Mouse (Mus musculus) Patski (cell line): Measurements from ENCODE around the gene Cyb5r2. TPM values are rescaled to one million over a fixed set of nuclear protein-coding genes. Genes with fewer than 3 reads are reported as not detected.

Experiments
- ATAC-seq: fragments of 100-300 bp; one replicate; pipeline ENCODE4 v1.8.0; 2021
- CTCF ChIA-PET: fragments of 350-600 bp; sonication (Branson Sonifier 250); formaldehyde crosslinking; loops from one replicate; lab custom pipeline; 2022; ENCODE audit warnings: inconsistent platforms; lab: Charles Lee
- POLR2A ChIA-PET: fragments of 350-600 bp; sonication (Branson Sonifier 250); formaldehyde crosslinking; loops from one replicate; lab custom pipeline; 2022; ENCODE audit warnings: antibody characterized with exemption, inconsistent platforms; lab: Charles Lee
- DNase-seq: peaks from one replicate; pipeline ENCODE4 v3.0.0-alpha.2; 2011; ENCODE audit warnings: low read depth, low spot score
- H3K27me3 ChIP-seq: fragments of 371-371 bp; one replicate; pipeline ENCODE4 v1.5.1; 2021
- CTCF ChIP-seq: fragments of 100-300 bp; IDR thresholded peaks from one replicate; pipeline ENCODE4 v1.5.1; 2021
- in situ Hi-C: fragments of 300-500 bp; cut with MboI; formaldehyde crosslinking; loops from 3 replicates; pipeline ENCODE4 v1.11.1; 2018; ENCODE audit warnings: low pct_unique_long_range_greater_than_20kb, mixed read lengths
- polyA plus RNA-seq: library from polyadenylated mRNA; unstranded; gene quantifications from one replicate; pipeline ENCODE4 v1.2.3, GENCODE M21; 2021

The Cyb5r2 gene
- polyA plus RNA-seq, 1 experiment from 2014 or later: not detected

DNA sequence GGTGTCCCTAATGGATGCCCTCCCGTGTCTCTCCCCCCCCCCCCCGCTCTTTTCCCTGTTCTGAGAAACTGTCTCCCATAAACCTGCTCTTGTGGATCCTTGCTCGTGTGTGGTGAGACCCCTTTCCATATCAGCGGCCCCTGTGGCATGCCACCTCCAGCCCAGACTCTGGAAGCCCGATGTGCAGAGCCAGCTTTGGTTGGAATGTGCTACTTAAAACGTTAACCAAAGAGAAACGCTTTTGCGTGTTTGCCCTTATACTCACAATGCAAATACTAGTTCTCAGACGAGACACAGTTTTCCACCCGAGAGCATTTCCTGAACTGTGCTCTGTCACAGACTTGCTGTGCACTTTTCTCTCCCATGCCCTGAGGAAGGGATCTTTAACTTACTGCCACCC, 27.2 kb downstream of the Cyb5r2 start:
- ATAC-seq (no peak), DNase-seq (no peak)
- no peak for TF ChIP-seq CTCF
- ChIA-PET CTCF (interaction anchor here (1.0 kb wide), 1 partner anchor 27 kb away, joined by 4 read pairs; no protein-coding TSS in a partner anchor), POLR2A (no interaction called here)
- H3K27me3 ChIP-seq: no peaks in the 10 kb centered on the region
- in situ Hi-C loops: no loop called here

DNA sequence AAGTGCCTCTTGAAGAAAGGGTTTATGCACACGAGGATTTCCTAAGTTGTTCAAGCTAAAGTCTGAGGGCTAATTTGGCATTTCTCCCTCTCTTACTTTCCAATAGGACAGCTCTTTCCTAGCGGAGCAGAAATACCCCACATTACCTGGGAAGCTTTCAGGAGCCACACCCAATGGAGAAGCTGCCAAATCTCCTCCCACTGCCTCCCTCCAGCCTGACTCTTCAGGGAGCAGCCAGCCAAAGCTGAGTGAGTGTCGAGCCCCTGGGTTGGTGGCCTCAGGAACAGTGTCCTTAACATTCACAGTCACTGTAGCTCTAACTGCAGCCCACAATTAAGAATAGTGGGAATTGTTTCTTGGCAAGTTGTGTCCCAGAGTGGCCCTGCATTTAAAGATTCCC, 30.3 kb downstream of the Cyb5r2 start:
- ATAC-seq (no peak), DNase-seq (no peak)
- H3K27me3 ChIP-seq: no peaks in the 10 kb centered on the region
- in situ Hi-C loops: no loop called here
- CTCF ChIA-PET: interaction anchor here (0.7 to 2.2 kb wide), 3 partner anchors 11 to 66 kb away, joined by 3 to 8 read pairs (median 3); no protein-coding TSS in a partner anchor
- no peak for TF ChIP-seq CTCF
- POLR2A ChIA-PET: no interaction called here

DNA sequence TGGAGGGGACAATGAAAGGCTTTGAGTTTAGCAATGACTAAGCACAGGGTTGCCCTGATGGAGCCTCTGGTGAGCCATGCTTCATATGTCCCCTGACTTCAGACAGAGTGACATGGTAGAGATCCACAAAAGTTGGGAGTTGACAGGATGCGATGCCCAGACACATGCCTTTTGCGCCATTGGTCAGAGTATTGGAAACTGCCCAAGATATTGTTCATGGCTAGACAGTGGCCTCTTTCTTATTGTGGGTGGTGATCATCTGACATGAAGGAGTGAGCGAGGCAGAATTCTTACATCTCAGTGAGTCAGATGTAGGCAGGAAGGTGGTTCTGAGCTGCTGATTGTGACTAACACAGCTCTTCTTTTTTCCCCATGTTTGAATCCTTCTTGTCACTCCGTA, 35.3 kb downstream of the Cyb5r2 start:
- POLR2A ChIA-PET: no interaction called here
- CTCF ChIA-PET: interaction anchor here (1.7 kb wide), 1 partner anchor 61 kb away, joined by 3 read pairs; no protein-coding TSS in a partner anchor
- H3K27me3 ChIP-seq: no peaks in the 10 kb centered on the region
- TF ChIP-seq CTCF: no peak
- in situ Hi-C loops: no loop called here
- ATAC-seq: no peak
- no peak for DNase-seq

DNA sequence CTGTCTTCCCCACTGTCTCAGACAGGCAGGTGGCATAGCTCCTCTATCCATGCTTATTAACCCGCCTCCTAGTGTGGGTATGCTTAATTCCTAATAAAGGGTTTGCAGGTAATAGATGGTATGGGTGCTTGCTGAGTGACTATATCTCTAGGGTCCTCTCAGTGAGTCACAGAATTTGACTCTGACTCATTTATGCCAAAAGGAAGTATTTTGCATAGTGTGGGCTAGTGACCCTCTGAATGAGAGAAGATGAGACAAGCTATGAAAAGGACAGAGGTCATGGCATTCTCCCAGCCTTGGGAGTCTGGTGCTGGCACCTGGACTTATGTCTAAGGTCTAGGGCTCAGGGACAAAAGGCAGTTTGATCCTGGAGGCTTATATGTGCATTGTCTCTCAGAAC, 37.1 kb downstream of the Cyb5r2 start:
- H3K27me3 ChIP-seq: no peaks in the 10 kb centered on the region
- ATAC-seq (no peak), DNase-seq (no peak)
- POLR2A ChIA-PET: no interaction called here
- CTCF ChIA-PET: interaction anchor here (1.4 kb wide), 1 partner anchor 50 kb away, joined by 4 read pairs; no protein-coding TSS in a partner anchor
- TF ChIP-seq CTCF: no peak
- in situ Hi-C loops: no loop called here

DNA sequence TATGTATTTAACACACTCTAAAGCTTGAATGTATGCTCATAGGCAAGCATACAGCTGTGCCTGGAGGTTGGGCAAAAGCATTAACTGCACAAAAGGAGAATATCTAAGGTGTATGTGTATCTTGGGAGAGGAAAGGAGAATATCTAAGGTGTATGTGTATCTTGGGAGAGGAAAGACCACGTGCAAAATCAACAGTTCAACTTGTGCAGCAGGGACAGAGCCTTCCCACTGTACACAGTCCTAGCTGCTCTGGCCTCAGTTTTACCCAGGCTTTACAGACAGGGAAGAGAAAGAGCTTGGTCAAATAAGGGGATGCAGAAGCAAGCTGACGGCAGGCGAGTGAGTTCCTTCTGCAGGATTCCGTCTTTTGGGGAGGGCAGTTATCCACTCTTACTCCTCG, 43.8 kb downstream of the Cyb5r2 start:
- POLR2A ChIA-PET: no interaction called here
- CTCF ChIA-PET: interaction anchor here (1.7 kb wide), 1 partner anchor 17 kb away, joined by 4 read pairs; no protein-coding TSS in a partner anchor
- TF ChIP-seq CTCF: no peak
- H3K27me3 ChIP-seq: no peaks in the 10 kb centered on the region
- DNase-seq: no peak
- in situ Hi-C loops: no loop called here
- ATAC-seq: no peak

DNA sequence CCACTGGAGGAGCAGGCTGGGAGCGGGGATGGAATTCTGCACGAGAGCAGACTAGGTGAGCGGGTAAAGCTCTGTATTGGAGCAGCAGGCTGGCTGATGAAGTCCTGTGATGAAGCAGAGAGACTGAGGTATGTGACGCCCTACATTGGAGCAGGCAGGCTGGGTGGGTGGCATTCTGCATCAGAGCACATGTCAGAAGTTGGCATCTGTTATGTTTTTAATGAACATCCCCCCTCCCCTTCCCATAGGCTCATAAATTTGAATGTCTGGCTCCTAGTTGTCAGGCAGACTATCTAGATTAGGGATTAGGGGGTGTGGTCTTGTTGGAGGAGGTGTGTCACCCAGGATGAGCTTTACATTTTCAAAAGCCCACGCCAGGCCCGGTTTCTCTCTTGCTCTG, 45.1 kb downstream of the Cyb5r2 start:
- H3K27me3 ChIP-seq: no peaks in the 10 kb centered on the region
- DNase-seq (no peak), ATAC-seq (no peak)
- TF ChIP-seq CTCF: no peak
- CTCF ChIA-PET: interaction anchor here (1.1 to 2.0 kb wide), 2 partner anchors 23 to 51 kb away, joined by 3 to 4 read pairs; no protein-coding TSS in a partner anchor
- in situ Hi-C loops: no loop called here
- POLR2A ChIA-PET: no interaction called here

DNA sequence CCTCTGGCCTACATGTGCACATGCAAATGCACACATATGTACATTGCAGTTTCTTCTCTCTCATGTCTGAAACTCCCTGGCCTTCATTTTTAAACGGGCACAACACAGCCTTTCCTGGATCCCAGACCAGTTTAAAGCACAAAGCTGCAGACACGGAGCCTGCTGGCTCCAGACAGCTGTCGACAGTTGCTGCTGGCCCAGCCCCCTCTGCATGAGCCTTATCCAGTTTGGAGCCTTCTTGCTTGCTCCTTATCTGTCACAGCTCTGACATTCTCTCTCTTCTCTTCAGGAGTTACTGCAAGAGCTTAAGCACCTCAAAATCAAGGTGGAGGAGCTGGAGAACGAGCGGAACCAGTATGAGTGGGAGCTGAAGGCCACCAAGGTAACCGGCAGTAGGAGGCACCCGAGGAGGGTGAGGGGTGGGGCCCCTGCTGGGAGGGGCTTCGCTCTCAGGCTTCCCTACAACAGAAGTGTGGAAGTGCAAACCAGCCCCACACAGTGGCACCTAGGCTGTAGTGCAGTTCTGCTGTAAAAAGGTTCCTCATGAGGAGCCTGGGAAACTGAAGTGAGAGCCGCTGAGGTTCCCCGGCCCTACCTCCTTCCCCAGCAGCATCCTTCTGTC, 49.2 kb downstream of the Cyb5r2 start:
- ChIA-PET POLR2A (no interaction called here), CTCF (interaction anchor here (1.2 to 2.1 kb wide), 4 partner anchors 8 to 70 kb away, joined by 3 to 12 read pairs (median 5); no protein-coding TSS in a partner anchor)
- ATAC-seq (peak; percentile 60), DNase-seq (no peak)
- H3K27me3 ChIP-seq: no peaks in the 10 kb centered on the region
- in situ Hi-C loops: no loop called here
- peak; percentile 33 for TF ChIP-seq CTCF

DNA sequence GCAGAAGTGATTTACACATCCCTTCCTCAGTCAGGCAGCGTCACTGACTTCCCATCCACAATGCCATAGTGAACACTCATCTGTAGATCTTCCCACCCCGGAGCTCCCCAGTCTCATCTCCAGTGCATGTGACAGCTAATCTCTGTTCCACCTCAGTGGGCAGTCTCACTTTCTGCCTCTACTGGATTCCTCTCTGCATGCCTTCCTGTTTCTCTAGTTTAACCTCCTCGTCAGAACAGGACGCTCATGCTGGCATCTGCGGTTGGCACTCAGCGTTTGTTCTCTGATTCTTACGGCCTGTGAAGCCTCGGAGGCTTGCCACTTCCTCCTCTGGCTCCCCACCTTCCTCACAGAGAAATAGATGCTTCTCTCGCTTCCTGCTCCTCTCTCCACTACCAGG, 50.2 kb downstream of the Cyb5r2 start:
- ChIA-PET POLR2A (no interaction called here), CTCF (interaction anchor here (1.2 to 2.1 kb wide), 3 partner anchors 9 to 46 kb away, joined by 3 to 12 read pairs (median 5); no protein-coding TSS in a partner anchor)
- DNase-seq (peak; percentile 31), ATAC-seq (peak; percentile 81)
- no peaks in the 10 kb centered on the region for H3K27me3 ChIP-seq
- in situ Hi-C loops: no loop called here
- TF ChIP-seq CTCF: no peak

DNA sequence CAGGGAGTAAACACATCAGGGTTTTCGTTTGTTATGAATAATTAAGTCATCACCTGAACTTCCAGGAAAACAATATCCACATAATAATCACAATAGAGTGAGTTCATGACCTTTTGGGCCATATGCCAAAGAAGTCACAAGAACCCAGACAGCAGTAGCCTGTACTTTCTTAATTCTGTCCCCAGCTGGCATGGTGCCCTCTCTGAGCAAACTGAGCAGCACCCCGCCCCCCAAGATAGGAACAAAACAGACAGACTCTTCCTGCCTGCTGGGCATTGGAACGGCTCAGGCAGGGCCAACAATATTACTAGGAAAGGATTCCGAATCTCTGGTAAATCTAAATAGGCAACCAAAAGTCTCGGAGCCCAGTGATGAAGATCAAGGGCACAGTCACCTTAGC, 51.9 kb downstream of the Cyb5r2 start:
- ATAC-seq (no peak), DNase-seq (no peak)
- no peaks in the 10 kb centered on the region for H3K27me3 ChIP-seq
- in situ Hi-C loops: no loop called here
- CTCF ChIA-PET: no interaction called here
- no peak for TF ChIP-seq CTCF
- POLR2A ChIA-PET: no interaction called here

DNA sequence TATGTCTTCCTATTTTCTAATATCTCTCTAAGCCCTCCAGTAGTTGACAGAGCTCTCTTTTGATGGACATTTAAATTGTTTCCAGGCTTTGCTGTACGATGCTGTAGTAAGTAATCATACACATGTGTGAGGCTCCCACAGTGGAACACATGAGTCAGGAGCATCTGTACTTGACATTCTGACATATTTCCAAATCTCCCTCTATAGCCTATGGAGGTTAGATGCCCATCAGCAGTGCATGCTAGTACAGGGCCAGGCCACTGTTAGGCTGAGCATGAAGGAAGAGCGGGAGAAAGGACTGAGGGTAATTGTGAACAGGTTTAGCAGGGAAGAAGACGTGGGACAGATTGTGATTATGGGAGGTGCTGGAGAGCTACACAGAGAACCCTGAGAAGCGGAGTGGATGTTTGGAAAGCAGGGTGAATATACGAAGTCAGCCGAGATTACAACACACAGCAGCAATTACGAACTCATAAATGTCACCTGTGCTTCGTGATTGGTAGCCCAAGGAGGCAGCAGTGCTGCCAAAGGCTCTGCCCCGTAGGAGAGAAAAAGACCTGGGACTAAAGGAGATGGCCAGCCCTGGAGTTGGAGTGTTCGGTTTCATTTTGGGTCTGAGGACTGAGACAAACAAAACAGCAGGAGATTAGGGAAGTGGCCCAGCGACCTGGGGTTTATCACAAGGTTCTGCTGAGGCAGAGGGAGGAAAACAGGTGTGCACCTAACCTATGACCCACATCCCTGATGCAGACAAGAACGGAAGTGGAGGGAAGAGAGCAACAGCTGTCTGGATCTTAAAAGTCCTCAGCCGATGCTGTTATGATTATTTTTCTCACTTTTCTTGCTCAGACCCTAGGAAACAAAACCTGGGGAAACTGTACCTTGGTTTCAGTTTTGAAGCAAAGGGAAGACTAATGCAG, 55.1 kb downstream of the Cyb5r2 start:
- in situ Hi-C loops: no loop called here

More for the DNA sequence above, 55.1 kb downstream of the Cyb5r2 start:
- H3K27me3 ChIP-seq: no peaks in the 10 kb centered on the region
- no peak for TF ChIP-seq CTCF
- ChIA-PET POLR2A (no interaction called here), CTCF (no interaction called here)
- no peak for DNase-seq
- ATAC-seq: no peak
